Mouse (Mus musculus): ENCODE data around the gene Dnajc7. TPM values are rescaled to one million over a fixed set of nuclear protein-coding genes. Genes with fewer than 3 reads are reported as not detected.
"Not testable (repeated sequence)": the region's sequence is repeated elsewhere in the genome, so short reads cannot be mapped to it uniquely, and the experiment has no call there.

The Dnajc7 gene
- total RNA-seq, 2 experiments from 2014 or later, result 242 to 257 TPM

DNA sequence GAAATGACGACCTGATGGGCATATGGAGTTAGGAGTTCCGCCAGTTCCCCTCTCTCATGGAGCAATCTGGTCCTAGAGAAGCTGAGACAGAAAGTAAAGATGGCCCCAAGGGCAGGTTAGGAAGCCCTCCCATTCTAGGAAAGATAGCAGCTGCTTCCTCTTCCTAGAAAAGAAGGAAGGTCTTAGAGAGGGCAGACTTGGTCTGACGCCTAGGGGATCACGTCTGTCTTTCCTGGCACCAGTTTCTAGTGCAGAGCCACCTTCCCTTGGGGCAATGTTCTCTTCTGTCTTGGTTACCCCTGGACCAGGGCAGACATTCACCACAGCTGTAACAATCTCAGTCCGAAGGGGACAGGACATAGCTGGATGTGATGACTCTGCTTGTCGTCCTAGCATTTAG, 71.8 kb downstream of the Dnajc7 start:
- no peak for TF ChIP-seq CTCF (conservative IDR thresholded peaks at IDR 0.05)
- no peak for DNase-seq (ENCODE audit: low spot score in 2 of 2)
- Histone ChIP-seq H3K4me3 (no peak overlapping the region), H3K27ac (no peak overlapping the region)

DNA sequence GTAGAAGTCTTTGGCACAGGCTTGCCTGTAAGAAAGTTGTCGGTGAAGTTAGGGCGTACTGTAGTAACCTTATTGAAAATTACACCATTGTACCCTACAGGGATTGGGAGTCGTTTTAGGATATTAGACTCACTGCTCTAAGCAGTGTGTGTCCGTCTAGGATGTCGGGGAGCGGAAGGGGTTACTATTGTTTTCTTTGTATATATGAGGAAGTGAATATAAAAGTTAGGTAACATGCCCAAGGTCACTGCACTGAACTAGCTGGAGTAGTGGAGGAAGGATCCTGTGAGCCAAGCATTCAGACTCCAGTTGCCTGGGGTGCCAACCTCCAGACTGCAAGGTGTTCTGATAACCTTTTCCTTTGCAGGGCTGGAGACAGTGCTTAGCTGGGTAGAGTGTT, 73.0 kb downstream of the Dnajc7 start:
- no peak for TF ChIP-seq CTCF (conservative IDR thresholded peaks at IDR 0.05)
- no peak overlapping the region for H3K27ac ChIP-seq
- no peak for DNase-seq (ENCODE audit: low spot score in 2 of 2)
- no peak overlapping the region for H3K4me3 ChIP-seq

DNA sequence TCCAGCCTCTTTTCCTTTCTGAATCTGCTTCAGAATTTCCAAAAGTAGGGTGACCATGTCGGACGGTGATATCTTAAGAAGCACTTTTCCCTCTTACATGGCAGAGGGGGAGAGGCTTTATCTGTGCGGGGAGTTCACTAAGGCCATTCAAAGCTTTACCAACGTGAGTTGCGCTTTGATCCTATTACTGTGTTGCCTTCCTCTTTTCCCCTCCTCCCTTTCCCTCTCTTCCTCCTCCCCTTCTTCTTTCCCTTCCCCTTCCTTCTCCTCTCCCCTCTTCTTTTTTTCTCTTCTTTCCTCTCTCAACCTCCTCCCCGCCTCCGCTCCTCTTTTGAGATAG, 74.3 kb downstream of the Dnajc7 start:
- no peak for DNase-seq (ENCODE audit: low spot score in 2 of 2)
- peak overlapping the region; percentile 85 for H3K27ac ChIP-seq
- TF ChIP-seq CTCF (conservative IDR thresholded peaks at IDR 0.05), result no peak
- peak overlapping the region; percentile 57 for H3K4me3 ChIP-seq

DNA sequence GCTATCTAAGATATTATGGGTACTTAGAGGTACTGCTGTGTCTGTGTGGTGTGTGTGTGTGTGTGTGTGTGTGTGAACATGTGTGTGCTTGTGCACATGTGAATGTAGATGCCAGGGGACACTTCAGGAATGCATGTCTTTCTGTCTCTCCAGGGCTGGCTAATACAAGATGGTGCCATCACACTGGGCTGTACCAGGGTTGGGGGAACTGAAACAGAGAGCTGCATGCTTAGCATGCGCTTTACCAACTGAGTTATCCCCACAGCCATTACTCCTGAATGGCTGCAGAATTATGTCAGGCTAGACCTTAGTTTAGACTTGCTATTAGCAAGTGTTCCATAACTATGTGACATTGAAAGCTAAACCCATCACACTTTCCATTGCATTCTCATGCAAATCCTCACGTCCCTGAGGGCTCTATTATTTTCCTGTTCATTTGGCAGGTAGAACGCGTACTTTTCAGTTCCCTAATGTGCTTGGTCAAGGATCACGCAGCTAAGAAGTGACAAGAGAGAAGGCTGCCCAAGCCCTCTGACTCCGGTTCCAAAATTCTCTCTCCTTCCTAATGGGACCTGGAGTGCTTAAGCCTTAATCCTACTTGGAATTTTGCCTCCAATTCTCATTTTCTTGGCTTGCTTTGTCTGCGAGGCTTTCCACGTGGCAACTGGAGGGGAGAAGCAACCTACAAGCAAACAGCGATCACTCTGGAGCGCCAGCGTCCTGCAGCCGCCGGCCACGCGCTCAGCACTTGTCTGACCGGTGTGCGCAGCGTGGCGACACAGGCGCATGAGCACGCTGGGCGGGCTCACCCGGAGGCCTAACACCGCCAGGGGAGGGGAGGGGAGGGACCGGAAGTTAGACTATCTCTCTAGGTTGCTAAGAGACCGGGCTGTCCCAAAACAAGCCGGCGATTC, 74.9 kb downstream of the Dnajc7 start, which contains the start of gene Ttc25:
TSS of gene Ttc25 (plus strand) at position 776 of the 914 bp plus-strand sequence.
- DNase-seq (ENCODE audit: low spot score in 2 of 2), result peak; percentile 73 to 81
- Histone ChIP-seq H3K4me3 (peak within 1 kb of the TSS; percentile 57), H3K27ac (peak within 1 kb of the TSS; percentile 85)
- peak; percentile 15; the same call in 1 of the 2 replicates for TF ChIP-seq CTCF (conservative IDR thresholded peaks at IDR 0.05)

DNA sequence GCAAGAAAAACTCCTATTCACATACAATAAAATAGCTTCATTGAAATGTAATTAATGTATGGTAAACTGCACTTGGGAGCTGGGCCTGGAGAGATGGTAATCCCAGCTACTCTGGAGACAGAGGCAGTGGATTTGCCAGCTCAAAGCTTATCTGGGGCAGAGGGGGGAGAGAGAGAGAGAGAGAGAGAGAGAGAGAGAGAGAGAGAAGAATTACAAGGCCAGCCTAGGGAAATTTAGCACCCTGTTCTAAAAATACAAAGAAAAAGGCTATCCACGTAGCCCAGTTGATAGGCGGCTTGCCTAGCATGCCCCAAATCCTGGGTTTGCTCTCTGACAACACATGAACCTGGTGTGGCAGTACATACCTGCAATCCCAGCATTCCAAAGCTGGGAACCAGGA, 78.4 kb downstream of the Dnajc7 start:
- no peak overlapping the region for H3K4me3 ChIP-seq
- no peak overlapping the region for H3K27ac ChIP-seq
- TF ChIP-seq CTCF (conservative IDR thresholded peaks at IDR 0.05), result no peak
- no peak for DNase-seq (ENCODE audit: low spot score in 2 of 2)

DNA sequence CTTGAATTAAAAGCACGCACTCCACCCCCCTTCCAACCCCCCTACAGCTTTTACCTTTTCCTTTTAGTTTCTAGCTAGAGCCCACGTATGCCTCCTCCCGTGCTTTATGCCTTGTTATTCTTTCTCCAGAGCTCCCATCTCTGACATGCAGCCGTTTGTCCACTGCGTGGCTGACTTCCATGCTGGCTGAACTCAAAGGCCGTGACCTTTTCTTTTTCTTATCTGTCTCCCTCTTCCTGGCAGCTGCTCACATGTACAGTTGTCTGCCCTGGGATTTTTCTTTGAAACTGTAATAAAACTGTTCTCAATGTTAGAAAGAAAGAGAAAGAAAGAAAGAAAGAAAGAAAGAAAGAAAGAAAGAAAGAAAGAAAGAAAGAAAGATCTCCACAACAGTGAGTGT, 79.0 kb downstream of the Dnajc7 start:
- no peak for TF ChIP-seq CTCF (conservative IDR thresholded peaks at IDR 0.05)
- DNase-seq (ENCODE audit: low spot score in 2 of 2), result no peak
- Histone ChIP-seq H3K4me3 (no peak overlapping the region), H3K27ac (no peak overlapping the region)

DNA sequence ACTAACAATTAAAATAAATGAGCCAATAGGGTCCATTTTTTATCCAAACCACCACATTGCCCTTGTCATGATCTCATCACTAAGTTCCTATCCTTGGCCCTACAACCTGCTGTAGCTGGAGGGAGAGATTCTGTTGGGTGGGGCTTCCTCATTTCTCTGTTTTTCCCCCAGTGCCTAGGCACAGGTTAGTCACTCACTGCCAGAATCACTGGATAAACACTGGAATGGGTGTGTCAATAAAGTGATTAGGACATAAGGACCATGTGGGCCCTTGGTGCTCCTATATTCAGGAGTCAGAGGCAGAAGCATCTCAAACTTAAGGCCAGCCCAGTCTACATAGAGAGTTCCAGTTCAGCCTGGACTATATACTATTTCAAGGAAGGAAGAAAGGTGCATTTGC, 83.5 kb downstream of the Dnajc7 start:
- no peak overlapping the region for H3K4me3 ChIP-seq
- no peak for TF ChIP-seq CTCF (conservative IDR thresholded peaks at IDR 0.05)
- no peak overlapping the region for H3K27ac ChIP-seq
- no peak for DNase-seq (ENCODE audit: low spot score in 2 of 2)

DNA sequence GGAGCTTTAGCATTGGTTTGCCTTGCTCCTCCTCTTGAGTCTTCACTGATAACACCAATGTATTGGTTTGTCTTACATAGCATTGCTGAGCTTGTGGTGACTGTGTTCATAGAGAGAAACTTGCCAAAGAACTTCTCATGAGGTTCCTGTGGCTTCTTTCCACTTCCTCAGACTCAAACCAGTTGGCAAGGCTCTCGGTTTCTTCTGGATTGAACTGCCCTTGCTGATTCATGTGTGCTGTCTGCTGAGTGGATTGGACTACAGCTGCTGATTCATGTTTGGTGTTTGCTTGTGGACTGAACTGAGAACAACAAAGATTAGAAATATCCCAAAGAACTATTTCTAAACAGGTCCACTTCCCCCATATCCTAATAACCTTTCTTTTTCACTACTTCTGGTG, 84.0 kb downstream of the Dnajc7 start:
- no peak for TF ChIP-seq CTCF (conservative IDR thresholded peaks at IDR 0.05)
- Histone ChIP-seq H3K27ac (no peak overlapping the region), H3K4me3 (no peak overlapping the region)
- no peak for DNase-seq (ENCODE audit: low spot score in 2 of 2)

DNA sequence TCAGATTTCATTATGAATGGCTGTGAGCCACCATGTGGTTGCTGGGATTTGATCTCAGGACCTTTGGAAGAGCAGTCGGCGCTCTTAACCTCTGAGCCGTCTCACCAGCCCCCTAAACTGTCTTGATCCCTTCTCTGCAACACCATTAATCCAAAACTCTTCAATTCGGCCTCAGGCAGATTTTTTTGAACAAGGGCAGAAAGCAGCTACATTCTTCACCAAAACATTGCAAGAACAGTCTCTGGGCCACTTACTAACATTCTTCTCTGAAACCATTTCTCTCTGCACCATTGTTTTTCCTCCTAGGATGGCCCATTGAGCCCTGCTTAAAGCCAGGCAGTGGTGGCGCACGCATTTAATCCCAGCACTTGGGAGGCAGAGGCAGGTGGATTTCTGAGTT, 85.1 kb downstream of the Dnajc7 start:
- DNase-seq (ENCODE audit: low spot score in 2 of 2); H3K4me3 ChIP-seq; H3K27ac ChIP-seq: not testable (repeated sequence)

DNA sequence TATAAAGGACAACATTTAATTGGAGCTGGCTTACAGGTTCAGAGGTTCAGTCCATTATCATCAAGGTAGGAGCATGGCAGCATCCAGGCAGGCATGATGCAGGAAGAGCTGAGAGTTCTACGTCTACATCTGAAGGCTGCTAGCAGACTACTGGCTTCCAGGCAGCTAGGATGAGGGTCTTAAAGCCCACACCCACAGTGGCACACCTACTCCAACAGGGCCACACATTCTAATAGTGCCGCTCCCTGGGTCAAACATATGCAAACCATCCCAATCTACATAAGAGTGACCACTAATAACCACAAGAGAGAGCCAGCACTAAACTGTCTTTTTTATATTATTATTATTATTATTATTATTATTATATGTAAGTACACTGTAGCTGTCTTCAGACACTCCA, 85.6 kb downstream of the Dnajc7 start:
- not testable (repeated sequence) for H3K27ac ChIP-seq; H3K4me3 ChIP-seq; DNase-seq (ENCODE audit: low spot score in 2 of 2)

DNA sequence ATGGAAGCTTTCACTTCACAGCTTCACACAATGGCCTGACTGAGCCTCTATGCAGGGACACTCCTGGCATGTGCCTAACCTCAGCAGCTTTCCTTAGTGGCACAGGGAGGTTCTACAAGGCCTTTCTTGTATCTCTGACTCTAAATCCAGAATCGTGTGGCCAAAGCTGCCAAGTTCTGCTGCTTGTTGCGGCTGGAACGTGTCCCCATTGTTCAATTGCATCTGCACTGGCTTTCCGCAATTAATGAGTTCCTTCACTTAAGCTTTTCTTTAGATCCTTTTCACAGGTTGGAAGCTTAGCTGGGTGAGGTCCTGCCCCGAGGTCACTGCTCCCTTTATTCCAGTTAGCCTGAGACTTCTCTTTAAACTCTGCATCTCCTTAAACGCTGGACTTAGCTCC, 86.1 kb downstream of the Dnajc7 start:
- TF ChIP-seq CTCF (conservative IDR thresholded peaks at IDR 0.05), result no peak
- DNase-seq (ENCODE audit: low spot score in 2 of 2), result no peak
- H3K27ac ChIP-seq, result no peak overlapping the region
- H3K4me3 ChIP-seq, result no peak overlapping the region

Other genes starting within 250 kb of the Dnajc7 start
- 10 to 100 TPM; 34.1 to 35.6 TPM for gene Jup, start 222.4 kb downstream of the Dnajc7 start, total RNA-seq (2021)
- 1 to 10 TPM; 9.4 to 9.5 TPM for gene P3h4, start 205.3 kb downstream of the Dnajc7 start, total RNA-seq (2021)
- gene Fkbp10, start 204.5 kb downstream of the Dnajc7 start, total RNA-seq (2021), result 1 to 10 TPM; 4.4 to 5.8 TPM
- gene Nt5c3b, start 178.4 kb downstream of the Dnajc7 start, total RNA-seq (2021), result 10 to 100 TPM; 58.4 to 58.7 TPM
- 1 to 10 TPM in 1 of 2 experiments, under 1 TPM in 1; 0.64 to 1.4 TPM for gene Klhl10, start 178.3 kb downstream of the Dnajc7 start, total RNA-seq (2021)
- 100 to 1,000 TPM; 119 to 121 TPM for gene Klhl11, start 147.4 kb downstream of the Dnajc7 start, total RNA-seq (2021)
- gene Acly, start 92.2 kb downstream of the Dnajc7 start, total RNA-seq (2021), result 100 to 1,000 TPM; 103 to 117 TPM
- gene Ttc25, start 74.6 kb downstream of the Dnajc7 start, total RNA-seq (2021), result 1 to 10 TPM; 1.3 to 1.7 TPM
- 100 to 1,000 TPM; 168 to 183 TPM for gene Cnp, start 45.3 kb downstream of the Dnajc7 start, total RNA-seq (2021)
- 10 to 100 TPM; 11.8 to 13.1 TPM for gene Nkiras2, start 924 bp downstream of the Dnajc7 start, total RNA-seq (2021)
- gene Zfp385c, start 72.3 kb upstream of the Dnajc7 start, total RNA-seq (2021), result under 1 TPM; 0.20 to 0.67 TPM
- 1 to 10 TPM; 1.6 to 2.3 TPM for gene Dhx58, start 84.1 kb upstream of the Dnajc7 start, total RNA-seq (2021)
- 10 to 100 TPM; 55.4 to 57.8 TPM for gene Kat2a, start 92.3 kb upstream of the Dnajc7 start, total RNA-seq (2021)
- not detected for gene Hspb9, start 93.7 kb upstream of the Dnajc7 start, total RNA-seq (2021)
- 100 to 1,000 TPM; 137 to 148 TPM for gene Rab5c, start 118.0 kb upstream of the Dnajc7 start, total RNA-seq (2021)
- 1 to 10 TPM; 1.8 to 2.8 TPM for gene Kcnh4, start 139.8 kb upstream of the Dnajc7 start, total RNA-seq (2021)
- not detected for gene Hcrt, start 142.8 kb upstream of the Dnajc7 start, total RNA-seq (2021)
- 1 to 10 TPM; 4.3 to 5.2 TPM for gene Ghdc, start 150.8 kb upstream of the Dnajc7 start, total RNA-seq (2021)
- gene Stat5b, start 230.6 kb upstream of the Dnajc7 start, total RNA-seq (2021), result 10 to 100 TPM; 11.6 to 13.8 TPM
- gene Stat5a, start 239.2 kb upstream of the Dnajc7 start, total RNA-seq (2021), result 1 to 10 TPM; 1.7 to 2.0 TPM